Mouse (Mus musculus) lung, postnatal 0 days (tissue): Measurements from ENCODE around the gene Olfr457. TPM values are rescaled to one million over a fixed set of nuclear protein-coding genes. Genes with fewer than 3 reads are reported as not detected.

ENCODE experiments used
- ATAC-seq: fragments of 200-750 bp; cut with Nextera tagmentation; 2 replicates; pipeline ENCODE4 v1.8.0; 2017; ENCODE audit warnings: moderate library complexity
- DNase-seq: peaks from one replicate; pipeline ENCODE4 v3.0.0-alpha.2; 2016; ENCODE audit warnings: low spot score
- H3K27ac ChIP-seq: fragments of 300-500 bp; sonication (generic); 2 replicates; pipeline ENCODE4 v1.5.1; 2014; ENCODE audit warnings: antibody characterized with exemption, mild to moderate bottlenecking, low read length, mixed read lengths
- H3K27me3 ChIP-seq: fragments of 300-500 bp; sonication (generic); replicated peaks from 2 replicates; pipeline ENCODE4 v1.6.1; 2014; ENCODE audit warnings: low read length, mixed read lengths; ENCODE audit not compliant: insufficient read depth
- H3K36me3 ChIP-seq: fragments of 300-500 bp; sonication (generic); 2 replicates; pipeline ENCODE4 v1.6.1; 2014; ENCODE audit warnings: low read length, mixed read lengths; ENCODE audit not compliant: insufficient read depth
- H3K4me1 ChIP-seq: fragments of 300-500 bp; sonication (generic); 2 replicates; pipeline ENCODE4 v1.6.1; 2014; ENCODE audit warnings: antibody characterized with exemption, low read depth, low read length, mixed read lengths; ENCODE audit not compliant: insufficient read depth
- H3K4me2 ChIP-seq: fragments of 300-500 bp; sonication (generic); replicated peaks from 2 replicates; pipeline ENCODE4 v1.6.1; 2014; ENCODE audit warnings: low read depth, mild to moderate bottlenecking, low read length, moderate library complexity, mixed read lengths
- H3K4me3 ChIP-seq: fragments of 300-500 bp; sonication (generic); 2 replicates; pipeline ENCODE4 v1.5.1; 2014; ENCODE audit warnings: low read depth, low read length
- H3K9ac ChIP-seq: fragments of 300-500 bp; sonication (generic); replicated peaks from 2 replicates; pipeline ENCODE4 v1.6.1; 2014; ENCODE audit warnings: low read depth, mild to moderate bottlenecking
- H3K9me3 ChIP-seq: fragments of 300-500 bp; sonication (generic); 2 replicates; pipeline ENCODE4 v1.6.1; 2016; ENCODE audit warnings: low read length, mixed read lengths
- CTCF ChIP-seq: IDR thresholded peaks from 2 replicates; pipeline ENCODE4 v1.5.1; 2016; ENCODE audit warnings: antibody characterized with exemption, mild to moderate bottlenecking
- EP300 ChIP-seq: IDR thresholded peaks from 2 replicates; pipeline ENCODE4 v1.6.1; 2016; ENCODE audit warnings: antibody characterized with exemption, mild to moderate bottlenecking, control low read depth
- WGBS: fragments of 180-500 bp; shearing (Covaris S2); extraction: QIAGEN DNeasy Blood & Tissue Kit; methylation state at CpG from one replicate; pipeline ENCODE4 v1.1.7; 2014; 5-methylcytosine and 5-hydroxymethylcytosine counted together
- polyA plus RNA-seq: library from polyadenylated mRNA; unstranded; fragments of >200 nt; fragmentation: Nextera tagmentation; extraction: Ambion mirVana; gene quantifications from 2 replicates; pipeline ENCODE4 v1.2.1, GENCODE M21; 2015

Gene Olfr457
- polyA plus RNA-seq, 1 experiment from 2014 or later, result 0.06 TPM

DNA sequence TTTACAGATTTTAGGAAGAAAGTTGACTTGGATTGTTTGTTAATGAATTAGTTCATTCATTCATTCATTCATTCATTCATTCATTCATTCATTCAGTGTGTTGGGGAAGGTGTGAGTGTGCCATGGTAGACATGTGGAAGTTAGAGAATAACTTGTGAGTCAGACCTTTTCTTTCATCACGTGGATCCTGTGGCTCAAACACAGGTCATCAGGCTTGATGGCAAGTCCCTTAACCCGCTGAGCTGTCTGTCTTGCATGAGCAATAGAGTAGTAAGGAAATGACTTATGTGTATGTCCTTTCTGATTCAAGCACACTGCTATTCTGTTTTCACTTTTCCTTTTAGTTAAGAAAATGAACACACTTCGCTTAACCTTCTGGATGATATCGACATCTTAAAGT is 5.6 kb downstream of the Olfr457 start:
- 86% methylated on average over 4 of the region's 4 CpGs for WGBS
- no peak for TF ChIP-seq EP300
- TF ChIP-seq CTCF, result no peak

GRCm38 (mm10) chr6:42465096-42465495 is 11.0 kb downstream of the Olfr457 start, which contains the start of gene Olfr458:
Gene Olfr458, minus strand, starts transcription at chr6:42465196.
- 68% methylated on average over 1 of the region's 1 CpGs for WGBS
- H3K4me2 ChIP-seq, result no peak within 1 kb of the TSS
- H3K27ac ChIP-seq, result no peak within 1 kb of the TSS
- no peaks in the 10 kb centered on the region for H3K4me1 ChIP-seq
- H3K27me3 ChIP-seq, result no peaks in the 10 kb centered on the region
- no peaks in the 10 kb centered on the region for H3K36me3 ChIP-seq
- no peak within 1 kb of the TSS for H3K4me3 ChIP-seq
- DNase-seq, result no peak
- no peak for ATAC-seq
- H3K9me3 ChIP-seq, result no peaks in the 10 kb centered on the region
- H3K9ac ChIP-seq, result no peak within 1 kb of the TSS
- no peak for TF ChIP-seq CTCF
- TF ChIP-seq EP300, result no peak

More for the DNA sequence above, 5.6 kb downstream of the Olfr457 start:
- H3K9me3 ChIP-seq, result no peaks in the 10 kb centered on the region
- no peaks in the 10 kb centered on the region for H3K27me3 ChIP-seq
- H3K36me3 ChIP-seq, result no peaks in the 10 kb centered on the region
- H3K27ac ChIP-seq, result no peak overlapping the region
- no peak overlapping the region for H3K4me3 ChIP-seq
- ATAC-seq (no peak), DNase-seq (no peak)
- H3K9ac ChIP-seq, result no peak overlapping the region
- H3K4me2 ChIP-seq, result no peak overlapping the region
- H3K4me1 ChIP-seq, result no peaks in the 10 kb centered on the region

DNA sequence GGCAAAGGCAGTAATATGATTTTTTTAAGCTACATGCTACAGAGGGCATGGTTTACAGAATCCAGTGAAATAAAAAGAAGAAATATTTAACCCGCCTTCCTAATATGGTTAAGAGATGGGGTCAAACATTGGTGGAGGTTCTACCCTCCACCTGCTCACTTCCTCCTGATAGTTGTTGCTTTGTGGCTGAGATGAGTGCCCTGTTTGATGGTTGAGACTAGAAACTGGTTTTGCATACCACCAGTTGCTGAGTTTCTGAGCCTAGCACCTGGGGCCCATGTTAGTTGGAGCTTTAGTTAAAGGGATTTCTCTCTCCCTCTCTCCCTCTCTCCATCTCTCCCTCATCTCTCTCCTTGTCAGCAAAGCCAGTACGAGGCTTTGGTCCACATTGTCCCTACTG is 28.8 kb downstream of the Olfr457 start:
- Histone ChIP-seq H3K4me1 (no peaks in the 10 kb centered on the region), H3K9ac (no peak overlapping the region), H3K9me3 (no peaks in the 10 kb centered on the region), H3K27ac (no peak overlapping the region), H3K4me2 (no peak overlapping the region), H3K4me3 (no peak overlapping the region), H3K36me3 (no peaks in the 10 kb centered on the region), H3K27me3 (no peaks in the 10 kb centered on the region)
- DNase-seq (no peak), ATAC-seq (no peak)
- TF ChIP-seq CTCF (no peak), EP300 (no peak)
- 75% methylated on average over 2 of the region's 2 CpGs for WGBS

GRCm38 (mm10) chr6:42444491-42444890 is 31.6 kb downstream of the Olfr457 start:
- DNase-seq, result no peak
- H3K9ac ChIP-seq, result no peak overlapping the region

GRCm38 (mm10) chr6:42441395-42441794 is 34.7 kb downstream of the Olfr457 start:
- H3K4me3 ChIP-seq, result no peak overlapping the region
- no peaks in the 10 kb centered on the region for H3K9me3 ChIP-seq
- H3K4me2 ChIP-seq, result no peak overlapping the region
- peak; percentile 42 for DNase-seq
- ATAC-seq, result peak; percentile 54
- TF ChIP-seq EP300, result no peak
- no peak for TF ChIP-seq CTCF
- H3K36me3 ChIP-seq, result no peaks in the 10 kb centered on the region
- 65% methylated on average over 2 of the region's 2 CpGs for WGBS
- H3K9ac ChIP-seq, result no peak overlapping the region
- H3K4me1 ChIP-seq, result no peaks in the 10 kb centered on the region
- no peaks in the 10 kb centered on the region for H3K27me3 ChIP-seq
- H3K27ac ChIP-seq, result no peak overlapping the region

More at GRCm38 (mm10) chr6:42444491-42444890, 31.6 kb downstream of the Olfr457 start:
- Histone ChIP-seq H3K4me1 (no peaks in the 10 kb centered on the region), H3K36me3 (no peaks in the 10 kb centered on the region), H3K4me2 (no peak overlapping the region), H3K9me3 (no peaks in the 10 kb centered on the region), H3K27me3 (no peaks in the 10 kb centered on the region), H3K4me3 (no peak overlapping the region), H3K27ac (no peak overlapping the region)
- no peak for ATAC-seq
- no peak for TF ChIP-seq CTCF
- TF ChIP-seq EP300, result no peak
- WGBS, result 36% methylated on average over 2 of the region's 2 CpGs

- no peak overlapping the region for H3K4me3 ChIP-seq
- 57% methylated on average over 2 of the region's 2 CpGs for WGBS
- DNase-seq, result no peak
- ATAC-seq, result no peak
- H3K27me3 ChIP-seq, result no peaks in the 10 kb centered on the region
- H3K4me2 ChIP-seq, result no peak overlapping the region
- no peaks in the 10 kb centered on the region for H3K4me1 ChIP-seq
- no peak for TF ChIP-seq EP300
- no peaks in the 10 kb centered on the region for H3K9me3 ChIP-seq
- H3K9ac ChIP-seq, result no peak overlapping the region
- H3K27ac ChIP-seq, result no peak overlapping the region
- no peaks in the 10 kb centered on the region for H3K36me3 ChIP-seq
Observed at GRCm38 (mm10) chr6:42435490-42435889, 40.6 kb downstream of the Olfr457 start.

DNA sequence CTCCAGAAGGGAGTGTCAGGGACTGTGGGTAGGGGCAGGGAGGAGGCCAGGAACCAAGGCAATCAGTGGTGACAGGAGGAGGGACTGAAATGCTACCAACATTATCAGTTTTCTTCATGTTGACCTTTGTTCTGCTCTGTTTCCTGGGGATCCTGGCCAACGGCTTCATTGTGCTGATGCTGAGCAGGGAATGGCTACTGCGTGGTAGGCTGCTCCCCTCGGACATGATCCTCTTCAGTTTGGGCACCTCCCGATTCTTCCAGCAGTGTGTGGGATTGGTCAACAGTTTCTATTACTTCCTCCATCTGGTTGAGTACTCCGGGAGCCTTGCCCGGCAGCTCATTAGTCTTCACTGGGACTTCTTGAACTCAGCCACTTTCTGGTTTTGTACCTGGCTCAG is 41.7 kb downstream of the Olfr457 start, which contains the start of gene Tas2r126:
Gene Tas2r126 (plus strand): TSS at position 90 of the 400 bp plus-strand sequence.
- no peak within 1 kb of the TSS for H3K27ac ChIP-seq
- no peaks in the 10 kb centered on the region for H3K4me1 ChIP-seq
- 67% methylated on average over 6 of the region's 6 CpGs for WGBS
- no peak for ATAC-seq
- DNase-seq, result no peak
- H3K4me3 ChIP-seq, result no peak within 1 kb of the TSS
- no peak within 1 kb of the TSS for H3K4me2 ChIP-seq
- H3K27me3 ChIP-seq, result no peaks in the 10 kb centered on the region
- no peak for TF ChIP-seq CTCF
- H3K9me3 ChIP-seq, result no peaks in the 10 kb centered on the region
- H3K36me3 ChIP-seq, result no peaks in the 10 kb centered on the region
- H3K9ac ChIP-seq, result no peak within 1 kb of the TSS
